Comparison of ENCODE assay signal across 13 mouse cellular contexts in genomic region chr16:91403784-91404183, GRCm38 (mm10). TPM values are rescaled to one million over a fixed set of nuclear protein-coding genes. Genes with fewer than 3 reads are reported as not detected.
"Had no signal": no experiment of that assay in that cellular context is flagged by ENCODE, and none has a peak within 500 bp of the region (broad histone marks: within the 10 kb centered on the region; RNA-seq: fewer than 3 reads in every experiment).

No protein-coding gene starts in this region.

- DNase-seq: retina, postnatal 1 day; right cerebral cortex, adult 18-20 months; right cerebral cortex, postnatal 14 days; right cerebral cortex, postnatal 25 days; right cerebral cortex, postnatal 4 days; spleen, adult 18-20 months; thymus, adult 18-20 months; thymus, adult 2 months; thymus, postnatal 14 days; thymus, postnatal 25 days; thymus, postnatal 36 days; thymus, postnatal 4 days had no signal

RNA-seq across cellular contexts. Expression of gene Gm21970, which starts 12.3 kb away (rescaled TPM):
- total RNA-seq: neutrophil, adult 5-6 weeks had no signal
